Mouse (Mus musculus) megakaryocyte, embryonic 14.5 days (primary cell): ENCODE results near the gene Olfr871.
"Not testable (repeated sequence)": the region's sequence is repeated elsewhere in the genome, so short reads cannot be mapped to it uniquely, and the experiment has no call there.

ENCODE experiments used
- FLI1 ChIP-seq: IDR thresholded peaks from 2 replicates; pipeline ENCODE4 v1.6.1; 2012; ENCODE audit warnings: low read length, inconsistent platforms, mixed read lengths
- GATA1 ChIP-seq: IDR thresholded peaks from 3 replicates; pipeline ENCODE4 v1.6.1; 2012; ENCODE audit warnings: mixed read lengths, low read length, inconsistent platforms, borderline replicate concordance

DNA sequence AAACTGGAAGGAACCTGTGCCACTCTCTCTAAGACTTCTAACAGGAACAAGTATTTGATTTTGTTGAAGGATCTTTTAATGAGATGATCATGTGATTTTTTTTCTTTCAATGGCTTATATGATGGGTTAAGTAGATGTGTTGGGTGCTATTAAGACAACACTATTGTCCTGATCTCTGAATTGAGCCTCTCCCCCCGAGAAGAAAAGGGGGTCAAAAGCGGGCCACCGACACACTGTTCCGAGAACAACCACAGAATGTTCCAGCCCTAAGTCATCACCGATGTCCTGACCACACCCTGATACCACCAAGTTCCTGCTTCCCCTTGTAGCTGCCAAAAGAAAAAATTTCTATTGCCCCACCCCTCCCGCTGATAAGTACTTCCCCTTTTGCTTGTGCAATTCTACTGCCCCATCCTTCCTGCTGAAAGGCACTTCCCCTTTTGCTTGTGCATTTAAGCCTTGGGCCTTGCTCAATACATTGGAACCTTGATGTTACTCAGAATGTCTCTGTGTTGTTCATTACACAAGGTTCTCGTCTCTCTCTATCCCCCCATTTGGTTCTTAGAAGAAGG, 8.5 kb upstream of the Olfr871 start:
- TF ChIP-seq GATA1, FLI1: not testable (repeated sequence)
